Mouse (Mus musculus) gastrocnemius, postnatal 14 days (tissue): ENCODE results near the gene Cib1. TPM values are rescaled to one million over a fixed set of nuclear protein-coding genes. Genes with fewer than 3 reads are reported as not detected.

ENCODE experiments used
- DNase-seq: peaks from one replicate; pipeline ENCODE4 v3.0.0; 2021; ENCODE audit warnings: mixed read lengths
- intact Hi-C: fragments of 180-260 bp; cut with DNase I; formaldehyde crosslinking; loops from one replicate; pipeline ENCODE4 v1.15.1; 2025; ENCODE audit warnings: low total_unique reads
- long read RNA-seq, 2 experiments: library from polyadenylated mRNA; stranded (forward); transcript quantifications; one replicate each; pipeline ENCODE4 v2.0.0; 2021
- total RNA-seq, 2 experiments: library from RNA; stranded (reverse); gene quantifications; 2 replicates each; pipeline ENCODE4 v1.2.3; 2021

Gene Cib1
- 10 to 100 TPM in 1 of 2 experiments, 1 to 10 TPM in 1; 9.4 to 11.3 TPM for total RNA-seq
- long read RNA-seq, experiment 1, transcript Cib1-201 (7 exons, 1,047 nt) = major isoform, 10 of 12 reads
- long read RNA-seq, experiment 1, partial matches to known transcripts = 1 of 12 reads
- long read RNA-seq, experiment 1, other reads (novel, unspliced or antisense) = 0 of 12 reads
- long read RNA-seq, experiment 2, transcript Cib1-201 (7 exons, 1,047 nt) = major isoform, 20 of 21 reads
- long read RNA-seq, experiment 2, partial matches to known transcripts = 0 of 21 reads
- long read RNA-seq, experiment 2, other reads (novel, unspliced or antisense) = 1 of 21 reads

DNA sequence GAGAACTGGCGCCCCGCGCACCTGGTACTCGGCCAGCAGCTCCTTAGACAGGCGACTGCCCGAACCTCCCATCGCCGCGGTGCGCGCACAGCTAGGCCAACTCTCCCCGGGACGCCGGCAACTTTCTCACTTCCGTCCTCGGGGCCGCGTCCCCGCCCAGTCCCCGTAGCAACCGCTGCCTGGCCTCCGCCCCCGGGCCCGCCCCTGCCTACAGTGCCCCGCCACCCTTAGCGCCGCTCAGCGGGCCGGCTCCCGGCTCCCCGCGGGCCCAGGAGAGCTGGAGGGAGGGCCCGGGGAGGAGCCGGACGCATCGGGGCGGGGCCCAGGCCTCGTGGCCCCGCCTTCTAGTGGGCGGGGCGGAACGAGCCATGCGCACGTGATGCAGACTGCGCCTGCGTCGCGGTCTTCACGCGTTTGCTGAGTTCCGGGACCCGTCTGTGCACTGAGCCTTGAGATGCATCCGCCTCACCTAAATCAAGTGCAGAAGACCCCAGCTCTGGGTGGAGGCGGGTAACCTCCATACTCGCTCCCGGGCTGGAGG, at the start of gene Cib1, which contains the start of gene Gdpgp1:
Gene Cib1, minus strand, starts transcription at position 325 of the 541 bp plus-strand sequence.
Gene Gdpgp1, plus strand, starts transcription at position 377 of the 541 bp plus-strand sequence.
- peak; percentile 97 for DNase-seq
- intact Hi-C loops = no loop called here

DNA sequence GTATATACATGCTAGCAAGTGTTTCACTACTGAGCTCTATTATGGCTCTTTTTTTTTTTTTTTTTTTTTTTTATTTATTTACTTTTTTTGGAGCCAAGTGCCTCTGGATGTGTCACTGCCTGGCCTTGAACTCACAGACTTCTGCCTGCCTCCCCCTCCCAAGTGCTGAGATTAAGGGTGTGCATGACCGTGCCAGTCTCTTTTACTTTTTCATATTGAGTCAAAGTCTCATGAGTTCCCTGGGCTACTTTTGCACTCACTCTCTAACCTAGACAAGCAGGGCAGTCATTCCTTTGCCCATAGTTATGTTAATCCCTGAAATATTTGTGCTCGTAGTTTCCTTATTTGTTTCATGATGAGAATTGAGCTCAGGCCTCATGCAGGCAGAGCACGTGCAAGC, 49.0 kb upstream of the Cib1 start:
- intact Hi-C loops = no loop called here
- no peak for DNase-seq

DNA sequence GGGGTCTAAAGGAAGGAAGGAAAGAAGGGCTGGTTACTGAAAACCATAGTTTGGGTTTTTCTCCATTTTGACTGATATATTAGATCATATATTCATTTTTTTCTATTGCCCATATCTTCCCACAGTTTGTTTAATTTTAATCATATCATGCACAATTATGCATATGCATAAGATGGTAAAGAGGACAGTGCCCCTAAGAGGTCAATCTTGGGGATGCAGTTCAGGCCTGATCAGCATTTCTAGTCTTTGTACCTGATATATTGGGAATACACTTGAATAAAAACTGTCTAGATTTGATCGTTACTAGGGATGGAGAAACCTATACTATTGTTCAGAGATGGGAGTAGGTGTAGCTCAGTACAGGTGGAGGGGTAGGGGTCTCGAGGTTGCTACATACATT, 48.4 kb upstream of the Cib1 start:
- DNase-seq = no peak
- intact Hi-C loops = no loop called here

DNA sequence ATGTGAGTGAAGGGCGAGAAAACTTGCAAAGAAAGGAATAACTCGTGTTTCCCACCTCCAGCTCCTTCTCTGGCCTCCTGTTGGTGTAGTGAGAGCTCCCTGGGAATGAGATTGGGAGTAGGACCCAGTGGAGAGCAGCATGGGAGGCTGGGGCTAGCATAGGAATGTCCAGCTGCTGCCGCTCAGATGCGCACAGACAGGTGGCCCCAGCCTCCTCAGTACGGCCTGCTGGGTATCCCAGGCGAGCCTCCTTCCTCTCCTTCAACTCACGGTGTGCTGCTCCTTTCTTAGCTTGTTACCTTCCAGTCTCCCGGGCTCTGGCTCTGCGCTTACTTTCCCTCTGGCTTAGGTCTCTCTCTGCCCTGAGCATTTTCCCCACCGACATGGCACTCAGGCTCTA, 47.4 kb upstream of the Cib1 start:
- no peak for DNase-seq
- intact Hi-C loops = no loop called here

DNA sequence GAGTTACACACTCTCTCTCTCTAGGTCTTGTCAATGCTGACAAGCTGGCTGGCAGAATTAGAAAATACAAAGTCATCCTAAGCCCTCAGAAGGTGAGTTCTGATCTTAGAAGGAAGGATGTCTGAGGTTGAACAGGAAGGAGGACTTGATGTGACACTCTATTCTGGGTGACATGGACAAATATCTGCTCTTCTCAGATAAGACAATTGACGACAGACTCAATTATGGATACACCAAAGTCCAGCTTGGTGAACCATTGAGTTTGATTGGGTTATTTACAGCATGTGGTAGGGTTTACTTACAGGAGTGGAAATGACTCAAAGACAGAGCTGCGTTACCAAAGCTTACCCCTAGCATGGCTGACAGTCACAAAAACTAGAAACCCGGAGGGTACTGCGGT, 43.8 kb upstream of the Cib1 start:
- no peak for DNase-seq
- intact Hi-C loops = no loop called here

- intact Hi-C loops = no loop called here
- DNase-seq = no peak
Measured at GRCm38 (mm10) chr7:80273456-80273855, 40.8 kb upstream of the Cib1 start.

- DNase-seq = peak; percentile 23
- intact Hi-C loops = no loop called here
Measured at GRCm38 (mm10) chr7:80269751-80270255, 37.2 kb upstream of the Cib1 start.

GRCm38 (mm10) chr7:80268897-80269750, 36.5 kb upstream of the Cib1 start, which contains the start of gene Vps33b:
Gene Vps33b (plus strand): TSS chr7:80269649.
- DNase-seq = peak; percentile 96
- intact Hi-C loops = no loop called here

DNA sequence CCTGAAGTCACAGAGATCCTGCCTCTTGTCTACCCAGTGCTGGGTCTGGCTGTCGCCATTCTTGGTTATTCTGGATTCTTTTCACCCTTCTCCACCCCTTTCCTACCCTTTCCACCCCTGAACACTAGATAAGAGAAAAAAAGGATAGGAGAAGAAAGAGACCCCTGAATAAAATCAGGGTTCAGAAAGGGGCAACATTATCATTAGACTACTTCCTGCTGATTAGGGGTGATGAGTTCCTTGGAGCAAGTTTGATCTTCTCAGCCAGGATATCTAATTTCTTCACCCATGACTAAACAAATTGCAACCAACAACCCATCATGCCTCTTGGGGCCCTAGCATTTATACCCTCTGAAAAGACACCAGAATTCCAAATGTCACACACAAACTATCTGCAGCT, 35.2 kb upstream of the Cib1 start:
- no peak for DNase-seq
- intact Hi-C loops = no loop called here

DNA sequence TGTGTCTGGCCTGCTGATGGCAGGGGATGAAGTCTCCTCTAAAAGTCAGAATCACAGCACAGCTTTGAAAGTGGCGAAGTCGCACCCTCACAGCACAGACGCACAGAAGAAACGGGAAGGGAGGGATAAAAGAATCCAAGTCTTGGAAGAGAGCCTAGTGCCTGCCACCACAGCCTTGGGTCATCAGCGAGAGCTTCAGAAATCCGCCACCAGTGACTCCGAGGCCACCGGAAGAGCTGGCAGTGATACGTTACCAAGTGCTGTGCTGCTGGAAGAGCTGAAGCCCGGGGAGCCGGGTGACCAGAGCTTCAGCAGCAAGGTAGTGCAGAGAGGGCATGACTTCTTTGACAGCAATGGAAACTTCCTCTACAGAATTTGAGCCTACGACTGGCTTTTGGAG, 32.0 kb upstream of the Cib1 start:
- intact Hi-C loops = no loop called here
- no peak for DNase-seq

- intact Hi-C loops = no loop called here
- no peak for DNase-seq
Measured at GRCm38 (mm10) chr7:80261372-80261990, 28.9 kb upstream of the Cib1 start.

DNA sequence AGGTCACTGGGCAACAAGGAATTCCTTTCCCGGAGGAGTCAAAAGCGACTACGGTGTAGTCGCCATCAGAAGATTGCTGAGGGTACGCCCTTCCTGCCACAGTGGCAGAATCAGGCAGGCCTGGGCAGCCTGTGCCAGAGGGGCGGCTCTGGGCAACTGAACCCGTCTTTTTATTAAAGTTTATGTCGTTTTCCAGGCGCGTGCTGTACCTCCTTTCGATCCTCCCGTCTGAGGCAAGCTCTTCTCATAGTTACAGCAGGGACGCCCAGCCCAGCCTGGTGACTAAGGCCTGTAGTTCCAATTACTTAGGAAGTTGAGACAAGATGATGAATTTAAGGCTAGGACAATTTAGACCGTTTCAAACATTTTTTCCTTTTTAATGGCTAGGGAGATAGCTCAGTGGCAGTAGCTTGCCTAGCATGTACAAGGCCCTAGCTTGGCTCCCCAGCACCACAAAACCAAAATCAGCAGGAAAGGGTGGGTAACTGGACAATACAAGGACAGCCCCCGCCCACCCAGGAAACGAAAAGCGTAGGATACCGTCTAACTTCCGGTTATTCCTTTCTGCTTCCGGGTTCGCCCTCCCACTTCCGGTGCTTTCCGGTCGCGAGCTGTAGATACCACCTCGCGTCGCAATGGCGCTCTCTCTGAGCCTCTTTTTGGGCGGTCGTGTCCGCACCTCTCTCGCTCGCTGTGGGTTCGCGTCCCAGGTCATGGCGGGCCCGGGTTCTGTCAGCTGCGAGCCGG, 28.2 kb upstream of the Cib1 start, which contains the start of gene Ngrn:
Gene Ngrn, plus strand, starts transcription at position 591 of the 747 bp plus-strand sequence.
- peak; percentile 89 for DNase-seq
- intact Hi-C loops = no loop called here

- DNase-seq = no peak
- intact Hi-C loops = no loop called here
Measured at GRCm38 (mm10) chr7:80257706-80258105, 25.1 kb upstream of the Cib1 start.

DNA sequence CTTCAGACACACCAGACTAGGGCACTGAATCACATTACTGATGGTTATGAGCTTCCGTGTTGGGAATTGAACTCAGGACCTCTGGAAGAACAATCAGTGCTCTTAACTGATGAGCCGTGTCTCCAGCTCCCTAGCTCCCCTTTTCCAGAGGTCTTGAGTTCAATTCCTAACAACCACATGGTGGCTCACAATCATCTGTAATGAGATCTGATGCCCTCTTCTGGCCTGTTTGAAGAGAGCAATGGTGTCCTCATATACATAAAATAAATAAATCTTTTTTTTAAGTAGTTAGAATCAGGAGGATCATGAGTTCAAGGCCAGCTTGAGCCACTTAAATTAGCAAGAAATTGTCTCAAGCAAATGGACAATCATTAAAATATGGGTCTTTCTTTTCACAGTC, 23.4 kb upstream of the Cib1 start:
- DNase-seq = no peak
- intact Hi-C loops = no loop called here

- intact Hi-C loops = no loop called here
- DNase-seq = no peak
Measured at GRCm38 (mm10) chr7:80252886-80253285, 20.3 kb upstream of the Cib1 start.

GRCm38 (mm10) chr7:80252437-80252836, 19.8 kb upstream of the Cib1 start:
- intact Hi-C loops = no loop called here
- DNase-seq = no peak

- intact Hi-C loops = no loop called here
- no peak for DNase-seq
Measured at GRCm38 (mm10) chr7:80246859-80247258, 14.2 kb upstream of the Cib1 start.

GRCm38 (mm10) chr7:80246148-80246721, 13.6 kb upstream of the Cib1 start, which contains the start of gene Ttll13:
Gene Ttll13 (plus strand): TSS chr7:80246376.
- DNase-seq = peak; percentile 95
- intact Hi-C loops = no loop called here

GRCm38 (mm10) chr7:80244851-80245250, 12.2 kb upstream of the Cib1 start:
- no peak for DNase-seq
- intact Hi-C loops = no loop called here
